Mouse (Mus musculus): ENCODE data around the gene Fam169b. TPM values are rescaled to one million over a fixed set of nuclear protein-coding genes. Genes with fewer than 3 reads are reported as not detected.

Gene Fam169b
- under 1 TPM; 0.15 to 0.66 TPM for total RNA-seq (2023)

GRCm38 (mm10) chr7:68273515-68273914 is at the start of gene Fam169b:
Gene Fam169b (plus strand): TSS chr7:68273839.

GRCm38 (mm10) chr7:68264028-68264453 is 9.6 kb upstream of the Fam169b start, which contains the start of gene Pgpep1l:
Gene Pgpep1l (minus strand): TSS chr7:68264233.

Other genes starting within 250 kb of the Fam169b start
- not detected for gene Pgpep1l, start 9.6 kb upstream of the Fam169b start, total RNA-seq (2023)

Data from monocyte, adult 59 days (primary cell).